Mouse (Mus musculus) limb, embryonic 10.5 days (tissue): ENCODE measurements around the gene Gli2. TPM values are rescaled to one million over a fixed set of nuclear protein-coding genes. Genes with fewer than 3 reads are reported as not detected.

Experiments used
- DNase-seq: peaks from one replicate; pipeline ENCODE4 v3.0.0-alpha.2; 2017; ENCODE audit warnings: low spot score
- H3K27ac ChIP-seq: fragments of 300-500 bp; sonication (generic); 2 replicates; pipeline ENCODE4 v1.5.1; 2016; ENCODE audit warnings: mild to moderate bottlenecking
- H3K27me3 ChIP-seq: fragments of 300-500 bp; sonication (generic); 2 replicates; pipeline ENCODE4 v1.6.1; 2016; ENCODE audit warnings: low read depth, mild to moderate bottlenecking; ENCODE audit not compliant: poor library complexity, severe bottlenecking
- H3K36me3 ChIP-seq: fragments of 300-500 bp; sonication (generic); 2 replicates; pipeline ENCODE4 v1.6.1; 2016; ENCODE audit warnings: mild to moderate bottlenecking, moderate library complexity
- H3K4me1 ChIP-seq: fragments of 300-500 bp; sonication (generic); 2 replicates; pipeline ENCODE4 v1.6.1; 2016
- H3K4me3 ChIP-seq: fragments of 300-500 bp; sonication (generic); 2 replicates; pipeline ENCODE4 v1.5.1; 2016; ENCODE audit warnings: mild to moderate bottlenecking, moderate library complexity
- H3K9me3 ChIP-seq: fragments of 300-500 bp; sonication (generic); replicated peaks from 2 replicates; pipeline ENCODE4 v1.6.1; 2016; ENCODE audit warnings: mild to moderate bottlenecking
- WGBS: fragments of 180-500 bp; shearing (Covaris S2); methylation state at CpG from one replicate; pipeline ENCODE4 v1.1.7; 2016; 5-methylcytosine and 5-hydroxymethylcytosine counted together
- polyA plus RNA-seq: library from polyadenylated mRNA; unstranded; fragments of >200 nt; fragmentation: Nextera tagmentation; extraction: Ambion mirVana; gene quantifications from 2 replicates; pipeline ENCODE4 v1.2.1, GENCODE M21; 2016

Gene Gli2
- polyA plus RNA-seq, 1 experiment from 2014 or later: 17.5 TPM

DNA sequence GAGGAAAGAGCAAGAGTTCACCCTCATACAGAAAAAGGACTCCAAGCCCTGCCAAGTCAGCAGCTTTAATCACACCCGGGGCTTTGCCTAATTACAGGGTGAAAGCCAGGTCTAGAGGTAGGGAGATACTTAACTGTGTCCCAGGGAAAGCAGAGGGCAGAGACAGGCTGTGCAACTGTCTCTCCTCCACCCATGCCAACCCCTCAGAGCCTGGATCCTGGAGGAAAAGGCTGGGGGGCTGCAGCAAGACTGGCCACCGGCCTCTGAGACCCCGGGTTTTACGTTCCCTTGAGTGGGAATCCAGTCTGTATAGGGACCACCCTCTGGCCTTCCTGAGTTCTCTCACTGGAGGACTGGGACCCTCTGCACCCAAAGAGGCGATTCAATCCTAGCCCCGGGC, 4.9 kb downstream of the Gli2 start:
- DNase-seq: peak; percentile 60

DNA sequence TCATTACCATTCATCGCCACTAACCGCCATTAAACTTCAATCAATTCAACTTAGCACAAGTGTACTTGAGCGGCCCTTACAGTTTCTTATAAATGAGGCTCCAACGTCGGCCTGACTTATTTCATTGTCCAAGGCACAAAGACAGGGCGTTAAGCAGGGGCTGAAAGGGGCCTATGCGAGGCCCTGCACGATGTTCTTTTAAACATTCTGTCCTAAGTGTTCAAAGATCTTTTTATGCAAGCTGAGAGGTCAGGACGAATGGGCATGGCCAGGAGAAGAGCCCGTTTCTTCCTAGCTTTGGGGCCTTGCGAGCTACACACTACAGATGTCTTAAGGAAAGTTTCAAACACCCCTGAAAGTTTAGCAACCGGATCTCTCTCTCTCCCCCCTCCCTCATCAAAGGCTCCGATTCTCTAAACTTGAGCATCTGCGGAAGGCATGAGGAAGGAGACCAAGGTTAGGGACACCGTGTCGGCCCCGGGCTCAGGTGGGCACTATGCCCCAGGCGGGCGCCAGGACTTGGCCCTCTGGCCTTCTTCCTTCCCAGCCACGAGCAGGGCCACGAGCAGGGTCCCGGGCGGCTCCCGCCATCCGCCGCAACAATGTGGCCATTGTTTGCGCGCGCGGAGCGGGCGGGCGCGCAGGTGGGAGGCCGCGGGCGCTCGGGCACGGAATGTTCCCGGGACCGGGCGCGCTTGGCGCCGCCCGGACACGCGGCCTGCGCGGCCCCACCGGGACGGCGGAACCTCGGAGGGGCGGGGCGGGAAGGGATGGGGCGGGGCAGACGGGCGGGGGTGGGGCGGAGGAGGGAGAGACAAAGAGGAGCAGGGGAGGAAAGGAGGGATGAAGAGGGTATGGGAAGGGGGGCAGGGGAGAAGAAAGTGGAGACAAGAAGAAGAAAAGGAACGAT, 5.7 kb downstream of the Gli2 start:
- peak overlapping the region; percentile 96 for H3K27ac ChIP-seq
- WGBS: 4% methylated on average over 58 of the region's 61 CpGs
- peaks cover 69% of the 10 kb centered on the region for H3K4me1 ChIP-seq
- H3K9me3 ChIP-seq: no peaks in the 10 kb centered on the region
- no peaks in the 10 kb centered on the region for H3K27me3 ChIP-seq
- peak; percentile 78 for DNase-seq
- peak overlapping the region; percentile 59 for H3K4me3 ChIP-seq
- 0 out of 2 replicates have a peak, but pooled peaks cover 6% of the 10 kb centered on the region for H3K36me3 ChIP-seq

More for the DNA sequence above, 4.9 kb downstream of the Gli2 start:
- Histone ChIP-seq H3K36me3 (0 out of 2 replicates have a peak, but pooled peaks cover 2% of the 10 kb centered on the region), H3K4me1 (peaks cover 69% of the 10 kb centered on the region), H3K4me3 (peak overlapping the region; percentile 59), H3K27me3 (no peaks in the 10 kb centered on the region), H3K9me3 (no peaks in the 10 kb centered on the region), H3K27ac (peak overlapping the region; percentile 96)
- 3% methylated on average over 6 of the region's 6 CpGs for WGBS

DNA sequence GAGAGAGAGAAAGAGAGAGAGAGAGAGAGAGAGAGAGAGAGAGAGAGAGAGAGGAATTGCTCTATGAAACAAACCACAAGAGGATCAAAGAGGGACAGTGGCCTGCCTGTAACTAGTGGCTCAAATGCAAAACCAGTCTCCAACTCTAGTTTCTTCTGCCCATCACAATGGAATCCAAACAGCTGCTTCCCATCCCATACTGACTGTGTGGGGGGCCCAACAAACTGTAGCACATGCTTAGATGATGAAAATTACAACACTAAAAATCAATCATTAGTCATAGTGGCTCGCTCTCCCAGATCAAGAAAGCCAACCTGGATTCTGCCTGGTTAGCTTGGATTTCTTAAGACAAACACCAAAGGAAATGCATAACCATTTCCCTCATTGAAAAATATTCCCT, 15.0 kb downstream of the Gli2 start:
- no peaks in the 10 kb centered on the region for H3K27me3 ChIP-seq
- 85% methylated on average over 1 of the region's 1 CpGs for WGBS
- no peak overlapping the region for H3K4me3 ChIP-seq
- H3K9me3 ChIP-seq: no peaks in the 10 kb centered on the region
- peaks cover 32% of the 10 kb centered on the region for H3K4me1 ChIP-seq
- peaks cover 65% of the 10 kb centered on the region for H3K36me3 ChIP-seq
- H3K27ac ChIP-seq: no peak overlapping the region
- DNase-seq: no peak

DNA sequence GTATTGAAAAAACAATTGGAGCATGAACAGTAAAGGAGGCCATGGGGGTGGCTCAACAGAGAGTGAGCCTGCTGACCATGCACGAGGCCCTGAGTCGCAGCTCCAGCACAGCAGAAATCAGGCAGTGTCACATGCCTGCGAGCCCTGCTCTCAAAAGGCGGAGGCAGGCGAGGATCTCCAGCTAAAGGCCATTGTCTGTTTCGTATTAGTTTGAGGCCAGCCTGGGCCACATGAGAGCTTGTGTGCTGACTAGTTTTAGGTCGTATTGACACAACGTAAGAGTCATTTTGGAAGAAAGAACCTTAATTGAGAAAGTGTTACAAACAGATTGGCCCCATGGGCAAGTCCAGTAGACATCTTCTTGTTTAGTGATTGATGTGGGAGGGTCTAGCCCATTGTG, 17.5 kb downstream of the Gli2 start:
- WGBS: 38% methylated on average over 8 of the region's 8 CpGs
- Histone ChIP-seq H3K27me3 (no peaks in the 10 kb centered on the region), H3K27ac (peak overlapping the region; percentile 31; the same call in 1 of the 2 replicates), H3K9me3 (no peaks in the 10 kb centered on the region), H3K36me3 (peaks cover 53% of the 10 kb centered on the region), H3K4me1 (peaks cover 41% of the 10 kb centered on the region), H3K4me3 (no peak overlapping the region)
- DNase-seq: peak; percentile 40

DNA sequence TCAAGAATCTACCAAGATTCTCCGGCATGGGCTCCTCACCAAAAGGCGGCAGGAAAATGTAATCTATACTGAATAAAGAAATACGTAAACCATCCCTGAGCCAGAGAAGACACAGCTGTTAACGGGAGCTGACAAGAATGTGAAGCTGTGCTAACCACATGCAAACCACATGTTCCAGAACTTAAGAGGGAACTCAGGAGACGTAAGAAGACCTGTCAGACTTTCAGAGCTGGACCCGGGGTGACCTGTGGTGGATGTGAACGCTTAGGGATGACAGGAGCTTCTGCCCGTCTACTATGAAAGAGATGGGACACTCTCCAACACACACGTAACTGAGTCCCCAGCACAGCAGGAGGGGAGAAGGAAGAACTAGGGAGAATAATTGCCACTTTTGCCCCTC, 18.1 kb downstream of the Gli2 start:
- no peak overlapping the region for H3K4me3 ChIP-seq
- H3K27me3 ChIP-seq: no peaks in the 10 kb centered on the region
- H3K9me3 ChIP-seq: no peaks in the 10 kb centered on the region
- no peak overlapping the region for H3K27ac ChIP-seq
- DNase-seq: peak; percentile 43
- H3K4me1 ChIP-seq: peaks cover 41% of the 10 kb centered on the region
- 26% methylated on average over 9 of the region's 9 CpGs for WGBS
- peaks cover 53% of the 10 kb centered on the region for H3K36me3 ChIP-seq

DNA sequence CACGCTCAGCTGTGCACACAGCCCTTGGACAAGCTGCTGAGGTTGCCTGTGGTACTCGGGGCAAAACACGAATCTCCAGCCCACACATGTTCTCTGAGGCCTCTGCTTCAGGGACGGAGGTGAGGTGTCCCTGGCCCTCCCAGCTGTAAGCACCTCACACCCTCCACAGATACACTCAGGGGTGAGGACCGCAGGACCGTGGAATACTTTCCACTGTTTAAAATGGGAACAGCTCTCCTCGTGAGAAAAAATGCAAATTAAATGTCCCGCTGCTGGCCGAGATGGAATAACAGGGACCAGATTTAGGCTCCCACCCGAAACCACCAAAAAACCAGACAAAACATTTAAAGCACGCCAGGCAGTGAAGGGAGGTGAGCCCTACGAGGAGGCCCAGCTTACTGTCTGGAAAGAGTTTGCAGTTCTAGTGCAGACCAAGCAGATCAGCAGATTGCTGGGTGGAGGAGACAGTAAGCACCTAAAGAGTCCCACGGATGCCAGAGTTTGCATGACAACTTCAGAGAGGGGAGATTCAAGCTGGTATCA, 19.2 kb downstream of the Gli2 start:
- no peak for DNase-seq
- peak overlapping the region; percentile 86 for H3K27ac ChIP-seq
- H3K36me3 ChIP-seq: peaks cover 51% of the 10 kb centered on the region

DNA sequence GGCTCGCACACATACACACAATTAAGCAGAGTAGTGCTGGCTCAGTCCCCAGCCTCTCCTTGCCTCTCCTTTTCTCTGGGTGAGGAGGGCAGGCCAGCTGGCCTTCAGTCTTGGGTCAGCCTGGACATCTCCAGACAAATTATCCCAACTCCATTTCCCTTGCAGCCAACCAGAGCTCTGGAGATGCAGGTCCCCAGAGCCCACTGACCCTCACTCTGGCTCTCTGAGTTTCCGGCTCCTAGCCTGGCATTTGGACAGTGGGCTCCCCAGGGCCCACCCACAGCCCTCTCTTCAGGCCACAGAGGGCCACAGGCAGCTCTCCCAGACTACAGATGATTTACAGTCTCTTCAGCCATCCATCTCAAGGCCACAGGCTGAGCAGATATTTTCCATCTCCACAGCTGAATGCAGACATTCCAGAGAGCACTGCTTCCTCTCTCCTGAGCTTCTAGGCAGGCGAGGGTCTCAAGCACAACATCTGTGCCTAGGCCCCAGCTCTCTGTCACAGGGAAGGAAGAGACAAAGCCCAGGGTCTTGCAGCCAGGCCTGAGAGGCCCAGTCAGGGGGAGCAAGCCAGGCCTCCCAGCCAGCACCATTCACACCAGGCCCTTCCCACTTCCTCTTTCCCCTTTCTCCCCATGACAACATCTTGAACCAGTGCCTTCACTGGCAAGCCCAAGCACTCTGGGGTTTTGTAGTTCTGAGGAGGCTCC, 19.8 kb downstream of the Gli2 start:
- H3K36me3 ChIP-seq: peaks cover 46% of the 10 kb centered on the region
- peak; percentile 77 for DNase-seq
- peak overlapping the region; percentile 16; the same call in 1 of the 2 replicates for H3K4me3 ChIP-seq
- peak overlapping the region; percentile 86 for H3K27ac ChIP-seq
- no peaks in the 10 kb centered on the region for H3K9me3 ChIP-seq
- no peaks in the 10 kb centered on the region for H3K27me3 ChIP-seq
- WGBS: 37% methylated on average over 3 of the region's 3 CpGs
- peaks cover 45% of the 10 kb centered on the region for H3K4me1 ChIP-seq

More for the DNA sequence above, 19.2 kb downstream of the Gli2 start:
- 39% methylated on average over 13 of the region's 13 CpGs for WGBS
- Histone ChIP-seq H3K27me3 (no peaks in the 10 kb centered on the region), H3K4me1 (peaks cover 45% of the 10 kb centered on the region), H3K9me3 (no peaks in the 10 kb centered on the region), H3K4me3 (peak overlapping the region; percentile 16; the same call in 1 of the 2 replicates)

DNA sequence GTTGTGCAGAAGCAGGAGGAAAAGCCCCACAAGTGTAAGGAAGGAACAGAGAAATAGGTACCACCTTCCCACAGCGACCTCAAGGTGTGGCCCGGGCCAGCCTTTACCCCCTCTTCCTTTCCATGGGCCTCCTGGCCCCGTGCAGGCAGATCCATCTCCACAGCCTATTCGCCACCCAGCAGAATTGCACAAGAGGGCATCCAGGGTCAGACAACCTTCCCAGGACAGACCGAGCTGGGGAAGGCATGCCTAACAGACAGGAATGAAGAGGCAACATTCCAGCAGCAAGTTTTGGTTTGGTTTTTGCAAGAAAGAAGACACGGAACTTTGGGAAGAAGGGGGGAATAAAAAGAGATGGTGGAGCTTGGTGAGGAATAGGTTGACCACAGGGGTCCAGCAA, 22.2 kb downstream of the Gli2 start:
- WGBS: 76% methylated on average over 6 of the region's 6 CpGs
- H3K4me1 ChIP-seq: peaks cover 55% of the 10 kb centered on the region

DNA sequence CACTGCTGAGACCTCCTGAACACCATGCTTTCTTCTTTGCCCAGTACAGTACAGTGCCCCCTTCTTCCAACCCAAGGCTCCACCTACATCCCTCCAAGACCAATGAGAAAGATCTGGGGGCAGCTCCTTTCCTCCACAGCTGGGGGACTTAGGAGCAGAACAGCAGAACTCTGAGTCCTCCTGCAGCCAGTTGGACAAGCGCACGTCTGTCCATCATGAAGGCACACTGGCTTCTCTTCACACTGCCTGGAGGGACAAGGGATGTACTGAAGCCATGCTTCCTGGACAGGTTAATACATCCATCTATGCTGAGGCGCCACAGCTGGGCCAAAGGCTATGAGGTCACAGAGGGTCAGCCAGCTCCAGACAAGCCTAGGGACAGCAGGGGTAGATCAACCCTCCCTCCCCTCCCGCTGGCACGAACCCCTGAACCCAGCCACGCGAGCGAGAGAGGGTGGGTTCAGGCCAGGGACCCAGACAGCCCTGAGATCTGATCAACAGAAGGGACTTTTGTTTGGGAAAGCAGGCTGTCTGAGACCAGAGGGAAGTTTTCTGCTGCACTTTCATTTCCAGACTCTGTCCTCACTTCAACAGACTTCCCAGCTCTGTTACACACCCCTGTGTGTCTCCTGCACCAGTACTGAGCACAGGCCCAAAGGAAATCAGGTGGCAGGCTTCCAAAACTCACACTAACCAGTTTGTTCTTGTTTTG, 27.6 kb downstream of the Gli2 start:
- Histone ChIP-seq H3K27ac (peak overlapping the region; percentile 37), H3K4me1 (peaks cover 36% of the 10 kb centered on the region), H3K9me3 (no peaks in the 10 kb centered on the region), H3K27me3 (no peaks in the 10 kb centered on the region), H3K36me3 (peaks cover 60% of the 10 kb centered on the region), H3K4me3 (no peak overlapping the region)
- DNase-seq: no peak
- 26% methylated on average over 8 of the region's 8 CpGs for WGBS

More for the DNA sequence above, 22.2 kb downstream of the Gli2 start:
- Histone ChIP-seq H3K4me3 (no peak overlapping the region), H3K9me3 (no peaks in the 10 kb centered on the region), H3K36me3 (peaks cover 33% of the 10 kb centered on the region), H3K27ac (no peak overlapping the region), H3K27me3 (no peaks in the 10 kb centered on the region)
- DNase-seq: no peak

DNA sequence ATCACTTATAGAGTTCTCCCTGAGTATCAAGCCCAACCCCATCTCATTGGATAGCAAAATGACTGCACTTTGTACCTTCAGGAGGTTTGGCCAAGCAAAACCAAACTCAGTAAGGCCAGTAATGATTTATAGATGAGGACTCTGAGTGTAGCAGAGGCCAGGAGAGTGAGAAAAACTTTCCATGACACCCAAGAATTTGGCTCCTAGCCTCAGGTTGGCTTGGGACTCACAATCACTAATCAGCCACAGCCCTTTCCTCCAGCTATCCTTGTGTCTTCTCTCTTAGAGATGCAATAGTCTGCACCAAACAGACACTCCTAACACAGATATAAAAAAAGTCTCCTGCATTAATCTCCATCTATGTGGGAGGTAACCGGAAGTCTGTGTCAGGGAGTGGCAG, 31.1 kb downstream of the Gli2 start:
- WGBS: 96% methylated on average over 1 of the region's 1 CpGs
- Histone ChIP-seq H3K4me3 (no peak overlapping the region), H3K9me3 (no peaks in the 10 kb centered on the region), H3K36me3 (peaks cover 45% of the 10 kb centered on the region), H3K27ac (no peak overlapping the region), H3K27me3 (no peaks in the 10 kb centered on the region), H3K4me1 (peaks cover 29% of the 10 kb centered on the region)
- DNase-seq: no peak

DNA sequence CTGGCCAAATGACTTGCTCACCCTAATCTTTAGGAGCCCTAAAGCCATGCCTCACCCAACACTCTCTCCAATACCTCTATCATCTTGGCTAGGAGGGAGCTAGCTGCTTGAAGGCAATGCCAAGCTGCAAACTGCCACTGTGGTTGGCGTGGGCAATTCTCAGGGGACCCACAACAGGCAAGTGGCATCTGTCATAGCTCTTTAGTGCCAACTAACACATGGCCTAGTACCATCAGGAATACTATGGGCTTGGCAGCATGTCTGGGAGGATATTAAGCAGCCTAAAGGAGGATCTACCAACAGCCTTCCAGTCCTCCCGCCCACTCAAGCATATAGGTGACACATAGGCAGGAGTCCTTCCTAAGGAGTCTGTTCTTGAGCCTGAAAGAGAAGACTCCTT, 33.3 kb downstream of the Gli2 start:
- Histone ChIP-seq H3K27ac (no peak overlapping the region), H3K36me3 (peaks cover 50% of the 10 kb centered on the region), H3K9me3 (no peaks in the 10 kb centered on the region), H3K4me3 (no peak overlapping the region), H3K27me3 (no peaks in the 10 kb centered on the region), H3K4me1 (peaks cover 7% of the 10 kb centered on the region)
- WGBS: 91% methylated on average over 2 of the region's 2 CpGs
- DNase-seq: no peak

DNA sequence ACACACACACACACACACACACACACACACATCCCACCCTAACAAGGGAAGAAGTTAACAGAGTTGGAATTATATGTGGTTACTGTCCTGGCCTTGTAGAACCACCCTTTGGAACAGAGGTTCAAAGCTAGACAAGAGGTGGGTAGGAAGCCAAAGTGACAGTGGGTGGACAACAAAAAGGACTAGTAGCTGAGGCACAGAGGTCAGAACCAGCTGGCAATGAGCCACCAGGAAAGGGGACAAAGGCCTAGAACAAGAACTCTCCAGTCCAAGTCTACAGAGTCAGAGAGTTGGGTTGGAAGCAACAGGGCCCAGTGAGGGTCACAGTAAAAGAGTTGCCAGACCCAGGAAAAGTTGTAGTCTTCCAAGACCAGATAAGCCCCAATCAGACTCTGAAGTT, 34.4 kb downstream of the Gli2 start:
- Histone ChIP-seq H3K9me3 (no peaks in the 10 kb centered on the region), H3K4me3 (no peak overlapping the region), H3K36me3 (peaks cover 42% of the 10 kb centered on the region), H3K27ac (no peak overlapping the region), H3K27me3 (no peaks in the 10 kb centered on the region), H3K4me1 (peaks cover 6% of the 10 kb centered on the region)
- DNase-seq: no peak
